Mouse (Mus musculus) midbrain, embryonic 10.5 days (tissue): Measurements from ENCODE around the gene Dagla. TPM values are rescaled to one million over a fixed set of nuclear protein-coding genes. Genes with fewer than 3 reads are reported as not detected.

ENCODE experiments used
- DNase-seq: peaks from one replicate; pipeline ENCODE4 v3.0.0-alpha.2; 2017; ENCODE audit warnings: low spot score
- H3K27ac ChIP-seq: fragments of 300-500 bp; sonication (generic); replicated peaks from 2 replicates; pipeline ENCODE4 v1.5.1; 2016; ENCODE audit warnings: mild to moderate bottlenecking
- H3K27me3 ChIP-seq: fragments of 300-500 bp; sonication (generic); 2 replicates; pipeline ENCODE4 v1.6.1; 2016; ENCODE audit warnings: low read depth, mild to moderate bottlenecking; ENCODE audit not compliant: poor library complexity, severe bottlenecking
- H3K36me3 ChIP-seq: fragments of 300-500 bp; sonication (generic); 2 replicates; pipeline ENCODE4 v1.6.1; 2016; ENCODE audit warnings: mild to moderate bottlenecking, moderate library complexity
- H3K4me1 ChIP-seq: fragments of 300-500 bp; sonication (generic); 2 replicates; pipeline ENCODE4 v1.6.1; 2016
- H3K4me3 ChIP-seq: fragments of 300-500 bp; sonication (generic); 2 replicates; pipeline ENCODE4 v1.5.1; 2016; ENCODE audit warnings: mild to moderate bottlenecking, moderate library complexity
- H3K9me3 ChIP-seq: fragments of 300-500 bp; sonication (generic); replicated peaks from 2 replicates; pipeline ENCODE4 v1.6.1; 2016; ENCODE audit warnings: mild to moderate bottlenecking
- WGBS: fragments of 180-500 bp; shearing (Covaris S2); methylation state at CpG from one replicate; pipeline ENCODE4 v1.1.7; 2016; 5-methylcytosine and 5-hydroxymethylcytosine counted together
- polyA plus RNA-seq: library from polyadenylated mRNA; unstranded; fragments of >200 nt; fragmentation: Nextera tagmentation; extraction: Ambion mirVana; gene quantifications from 2 replicates; pipeline ENCODE4 v1.2.1, GENCODE M21; 2016

Gene Dagla
- polyA plus RNA-seq, 1 experiment from 2014 or later = 1.8 TPM

DNA sequence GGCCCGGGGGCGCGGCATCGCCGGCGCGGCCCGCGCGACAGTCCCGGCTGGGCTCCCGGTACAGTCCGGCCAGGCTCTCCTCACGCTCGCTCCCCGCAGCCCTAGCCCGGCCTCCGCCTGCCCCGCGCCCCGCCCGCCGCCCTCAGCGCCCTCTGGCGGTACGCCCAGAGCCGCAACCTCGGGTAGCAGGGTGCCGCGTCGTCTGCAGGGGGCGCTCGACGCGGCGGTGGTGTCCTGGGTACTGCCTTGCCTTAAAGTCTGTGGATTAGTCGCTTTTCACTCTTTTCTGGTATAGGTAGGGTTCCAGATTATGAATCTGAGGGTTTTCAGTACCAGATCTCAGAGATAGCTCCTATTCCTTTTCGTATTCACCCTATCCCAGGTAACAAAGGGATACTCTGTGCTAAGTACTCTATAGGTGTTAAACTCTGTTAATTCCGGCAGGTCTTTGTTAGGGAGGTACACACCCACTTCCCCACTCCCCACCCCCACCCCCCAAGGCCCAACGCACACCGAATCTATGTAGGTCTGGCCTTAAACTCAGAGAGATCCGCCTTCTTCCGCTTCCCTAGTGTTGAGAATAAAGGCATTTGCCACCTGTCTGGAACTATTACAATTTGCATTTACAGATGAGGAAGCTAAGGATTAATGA, 63.9 kb downstream of the Dagla start, which contains the start of gene Myrf:
Gene Myrf (minus strand): TSS at position 95 of the 652 bp plus-strand sequence.
- Histone ChIP-seq H3K4me3 (peak within 1 kb of the TSS; percentile 65), H3K27ac (peak within 1 kb of the TSS; percentile 80), H3K4me1 (peaks cover 39% of the 10 kb centered on the region), H3K9me3 (no peaks in the 10 kb centered on the region), H3K36me3 (no peaks in the 10 kb centered on the region), H3K27me3 (peaks cover 50% of the 10 kb centered on the region)
- DNase-seq = peak; percentile 86
- 8% methylated on average over 43 of the region's 43 CpGs for WGBS

- Histone ChIP-seq H3K4me1 (peaks cover 39% of the 10 kb centered on the region), H3K4me3 (peak overlapping the region; percentile 65), H3K9me3 (no peaks in the 10 kb centered on the region), H3K27me3 (peaks cover 50% of the 10 kb centered on the region), H3K27ac (peak overlapping the region; percentile 80), H3K36me3 (no peaks in the 10 kb centered on the region)
- DNase-seq = no peak
- 3% methylated on average over 26 of the region's 26 CpGs for WGBS
Observed at GRCm38 (mm10) chr19:10239975-10240653, 64.6 kb downstream of the Dagla start.

GRCm38 (mm10) chr19:10239419-10239818, 65.3 kb downstream of the Dagla start:
- Histone ChIP-seq H3K9me3 (no peaks in the 10 kb centered on the region), H3K36me3 (no peaks in the 10 kb centered on the region), H3K4me3 (peak overlapping the region; percentile 65; the same call in 1 of the 2 replicates), H3K4me1 (peaks cover 39% of the 10 kb centered on the region), H3K27me3 (peaks cover 50% of the 10 kb centered on the region), H3K27ac (no peak overlapping the region)
- 40% methylated on average over 2 of the region's 2 CpGs for WGBS
- DNase-seq = no peak

- Histone ChIP-seq H3K4me3 (no peak overlapping the region), H3K9me3 (no peaks in the 10 kb centered on the region), H3K27me3 (peaks cover 50% of the 10 kb centered on the region), H3K36me3 (no peaks in the 10 kb centered on the region), H3K27ac (no peak overlapping the region), H3K4me1 (peaks cover 29% of the 10 kb centered on the region)
- WGBS = 64% methylated on average over 3 of the region's 3 CpGs
- DNase-seq = no peak
Observed at GRCm38 (mm10) chr19:10238477-10238876, 66.2 kb downstream of the Dagla start.

DNA sequence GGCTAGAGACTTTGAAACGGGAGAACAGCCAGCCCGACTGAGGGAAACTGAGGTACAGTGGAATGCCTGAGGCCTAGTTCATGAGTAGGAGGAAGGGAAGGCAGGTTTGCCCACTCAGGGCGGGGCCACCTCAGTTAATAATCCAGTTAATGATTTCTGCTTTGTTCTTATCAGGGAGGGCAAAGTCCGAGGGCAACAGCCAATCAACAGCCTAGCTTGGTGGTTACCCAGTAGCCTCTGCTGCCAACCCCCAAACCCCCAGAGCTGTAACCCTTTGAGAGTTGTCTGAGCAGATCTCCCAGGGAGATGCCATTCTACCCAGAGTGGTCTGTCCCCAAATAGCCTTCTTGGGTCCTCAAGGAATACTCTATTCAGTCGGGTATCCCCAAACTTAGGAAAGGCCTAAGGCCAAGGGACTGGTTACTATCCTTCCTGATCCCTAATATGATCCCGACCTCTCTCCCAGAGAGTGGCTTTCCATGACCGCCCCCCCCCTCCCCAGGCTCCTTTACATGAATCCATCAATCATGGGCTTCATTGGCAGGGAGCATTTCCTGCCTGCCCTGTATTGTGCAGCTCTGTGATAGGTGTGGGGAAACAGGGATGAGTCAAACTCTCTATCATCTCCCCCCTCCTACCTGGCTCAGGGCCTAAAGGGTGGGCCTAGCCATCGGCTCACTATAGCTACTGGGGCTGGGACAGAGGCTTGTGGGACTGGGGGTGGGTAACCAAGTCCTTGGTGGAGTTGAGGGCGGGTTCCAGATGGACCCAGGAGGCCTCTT, 68.7 kb downstream of the Dagla start:
- no peak for DNase-seq
- H3K9me3 ChIP-seq = no peaks in the 10 kb centered on the region
- H3K4me1 ChIP-seq = peaks cover 41% of the 10 kb centered on the region
- H3K36me3 ChIP-seq = no peaks in the 10 kb centered on the region
- no peak overlapping the region for H3K4me3 ChIP-seq
- no peak overlapping the region for H3K27ac ChIP-seq
- whole genome bisulfite sequencing = 89% methylated on average over 9 of the region's 9 CpGs
- H3K27me3 ChIP-seq = peaks cover 47% of the 10 kb centered on the region

- no peaks in the 10 kb centered on the region for H3K36me3 ChIP-seq
- no peak overlapping the region; the same call in 1 of the 2 replicates for H3K27ac ChIP-seq
- H3K27me3 ChIP-seq = peaks cover 26% of the 10 kb centered on the region
- 35% methylated on average over 9 of the region's 9 CpGs for WGBS
- DNase-seq = no peak
- no peaks in the 10 kb centered on the region for H3K9me3 ChIP-seq
- no peak overlapping the region for H3K4me3 ChIP-seq
- peaks cover 40% of the 10 kb centered on the region for H3K4me1 ChIP-seq
Observed at GRCm38 (mm10) chr19:10232327-10233017, 72.2 kb downstream of the Dagla start.

- H3K27me3 ChIP-seq = peaks cover 26% of the 10 kb centered on the region
- H3K36me3 ChIP-seq = no peaks in the 10 kb centered on the region
- H3K27ac ChIP-seq = peak overlapping the region; percentile 63; the same call in 1 of the 2 replicates
- peaks cover 40% of the 10 kb centered on the region for H3K4me1 ChIP-seq
- no peaks in the 10 kb centered on the region for H3K9me3 ChIP-seq
- DNase-seq = no peak
- no peak overlapping the region for H3K4me3 ChIP-seq
- WGBS = 10% methylated on average over 5 of the region's 5 CpGs
Observed at GRCm38 (mm10) chr19:10231871-10232270, 72.8 kb downstream of the Dagla start.

GRCm38 (mm10) chr19:10231016-10231415, 73.7 kb downstream of the Dagla start:
- peak overlapping the region; percentile 63 for H3K27ac ChIP-seq
- no peak for DNase-seq
- H3K36me3 ChIP-seq = no peaks in the 10 kb centered on the region
- no peak overlapping the region for H3K4me3 ChIP-seq
- H3K9me3 ChIP-seq = no peaks in the 10 kb centered on the region
- peaks cover 40% of the 10 kb centered on the region for H3K4me1 ChIP-seq
- H3K27me3 ChIP-seq = peaks cover 26% of the 10 kb centered on the region
- WGBS = 5% methylated on average over 7 of the region's 7 CpGs

DNA sequence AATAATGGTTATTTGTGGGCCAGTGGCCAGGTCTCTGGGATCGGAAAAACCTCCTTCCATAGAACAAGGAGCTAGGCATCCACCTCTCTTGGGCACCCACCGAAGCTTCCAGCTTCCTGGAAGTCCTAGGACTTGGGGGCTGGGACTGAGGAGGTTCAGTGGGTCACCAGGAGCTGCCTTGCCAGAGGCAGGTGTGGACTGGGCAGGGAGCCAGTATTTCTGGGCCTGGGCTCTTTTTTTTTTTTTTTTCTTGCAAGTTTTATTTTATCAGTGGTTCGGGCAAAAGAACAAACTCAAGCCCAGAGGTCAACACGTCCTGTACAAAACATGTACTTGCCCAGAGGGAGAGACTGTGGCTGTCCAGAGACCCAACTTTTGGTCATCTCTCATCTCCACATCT, 78.9 kb downstream of the Dagla start:
- Histone ChIP-seq H3K9me3 (no peaks in the 10 kb centered on the region), H3K4me1 (peaks cover 52% of the 10 kb centered on the region), H3K4me3 (no peak overlapping the region), H3K27ac (peak overlapping the region; percentile 89), H3K36me3 (no peaks in the 10 kb centered on the region), H3K27me3 (peaks cover 8% of the 10 kb centered on the region; the same call in 1 of the 2 replicates)
- 94% methylated on average over 4 of the region's 4 CpGs for WGBS
- DNase-seq = no peak

- H3K9me3 ChIP-seq = no peaks in the 10 kb centered on the region
- peak; percentile 54 for DNase-seq
- peak overlapping the region; percentile 89 for H3K27ac ChIP-seq
- no peaks in the 10 kb centered on the region for H3K36me3 ChIP-seq
- H3K4me3 ChIP-seq = peak overlapping the region; percentile 44
- H3K4me1 ChIP-seq = peaks cover 43% of the 10 kb centered on the region
- no peaks in the 10 kb centered on the region; the same call in 1 of the 2 replicates for H3K27me3 ChIP-seq
- WGBS = 27% methylated on average over 26 of the region's 26 CpGs
Observed at GRCm38 (mm10) chr19:10224637-10225453, 79.8 kb downstream of the Dagla start.

- Histone ChIP-seq H3K36me3 (no peaks in the 10 kb centered on the region), H3K4me3 (no peak overlapping the region), H3K4me1 (peaks cover 40% of the 10 kb centered on the region), H3K9me3 (no peaks in the 10 kb centered on the region), H3K27ac (no peak overlapping the region), H3K27me3 (no peaks in the 10 kb centered on the region)
- DNase-seq = no peak
- 80% methylated on average over 4 of the region's 4 CpGs for WGBS
Observed at GRCm38 (mm10) chr19:10223561-10223960, 81.1 kb downstream of the Dagla start.
